Mouse (Mus musculus): Measurements from ENCODE around the gene Shisa9. TPM values are rescaled to one million over a fixed set of nuclear protein-coding genes. Genes with fewer than 3 reads are reported as not detected.

Gene Shisa9
- total RNA-seq, 2 experiments from 2014 or later: not detected

- peak; percentile 9 for DNase-seq (ENCODE audit: low spot score)
Observed at GRCm38 (mm10) chr16:12307318-12307965, 323.5 kb downstream of the Shisa9 start.

GRCm38 (mm10) chr16:12309826-12310225 lies 325.9 kb downstream of the Shisa9 start:
- no peak for DNase-seq (ENCODE audit: low spot score)

GRCm38 (mm10) chr16:12315627-12316026 lies 331.7 kb downstream of the Shisa9 start:
- DNase-seq (ENCODE audit: low spot score): no peak

Other genes with a start within 250 kb of the Shisa9 start
- 10 to 100 TPM; 30.3 to 33.6 TPM for gene Cpped1, start 74.7 kb upstream of the Shisa9 start, total RNA-seq (2021)